Mouse (Mus musculus) liver, embryonic 11.5 days (tissue): Measurements from ENCODE around the gene R3hdm2. TPM values are rescaled to one million over a fixed set of nuclear protein-coding genes. Genes with fewer than 3 reads are reported as not detected.

Experiments used
- ATAC-seq: fragments of 200-750 bp; cut with Nextera tagmentation; replicated peaks from 2 replicates; pipeline ENCODE4 v1.8.0; 2017; ENCODE audit warnings: moderate number of reproducible peaks, mild to moderate bottlenecking, moderate TSS enrichment, moderate library complexity; ENCODE audit not compliant: low FRiP score
- DNase-seq: peaks from one replicate; pipeline ENCODE4 v3.0.0-alpha.2; 2017; ENCODE audit warnings: low spot score
- H3K27ac ChIP-seq: fragments of 300-500 bp; sonication (generic); 2 replicates; pipeline ENCODE4 v1.5.1; 2014; ENCODE audit warnings: mild to moderate bottlenecking, low read depth, low read length, control low read depth
- H3K27me3 ChIP-seq: fragments of 300-500 bp; sonication (generic); replicated peaks from 2 replicates; pipeline ENCODE4 v1.6.1; 2014; ENCODE audit warnings: low read length, mixed read lengths; ENCODE audit not compliant: control insufficient read depth, insufficient read depth
- H3K36me3 ChIP-seq: fragments of 300-500 bp; sonication (generic); 2 replicates; pipeline ENCODE4 v1.6.1; 2014; ENCODE audit warnings: mild to moderate bottlenecking, low read length, moderate library complexity, mixed read lengths; ENCODE audit not compliant: control insufficient read depth, insufficient read depth
- H3K4me1 ChIP-seq: fragments of 300-500 bp; sonication (generic); replicated peaks from 2 replicates; pipeline ENCODE4 v1.6.1; 2014; ENCODE audit warnings: low read length, mixed read lengths; ENCODE audit not compliant: control insufficient read depth, insufficient read depth
- H3K4me2 ChIP-seq: fragments of 300-500 bp; sonication (generic); 2 replicates; pipeline ENCODE4 v1.6.1; 2014; ENCODE audit warnings: mild to moderate bottlenecking, control low read depth, moderate library complexity
- H3K4me3 ChIP-seq: fragments of 300-500 bp; sonication (generic); 2 replicates; pipeline ENCODE4 v1.5.1; 2014; ENCODE audit warnings: low read depth, low read length, control low read depth
- H3K9ac ChIP-seq: fragments of 300-500 bp; sonication (generic); 2 replicates; pipeline ENCODE4 v1.6.1; 2014; ENCODE audit warnings: low read depth, low read length, control low read depth
- H3K9me3 ChIP-seq: fragments of 300-500 bp; sonication (generic); 2 replicates; pipeline ENCODE4 v1.6.1; 2016; ENCODE audit warnings: low read length, inconsistent platforms, mixed read lengths; ENCODE audit not compliant: control insufficient read depth
- WGBS: fragments of 180-500 bp; shearing (Covaris S2); extraction: QIAGEN DNeasy Blood & Tissue Kit; methylation state at CpG from one replicate; pipeline ENCODE4 v1.1.7; 2014; 5-methylcytosine and 5-hydroxymethylcytosine counted together
- polyA plus RNA-seq: library from polyadenylated mRNA; unstranded; fragments of >200 nt; fragmentation: Nextera tagmentation; extraction: Ambion mirVana; gene quantifications from 2 replicates; pipeline ENCODE4 v1.2.1, GENCODE M21; 2014

Gene R3hdm2
- polyA plus RNA-seq, 1 experiment from 2014 or later, result 33.8 TPM

GRCm38 (mm10) chr10:127422047-127422446 is 41.9 kb downstream of the R3hdm2 start:
- peak overlapping the region; percentile 22; the same call in 1 of the 2 replicates for H3K4me2 ChIP-seq
- H3K27me3 ChIP-seq, result no peaks in the 10 kb centered on the region
- H3K27ac ChIP-seq, result no peak overlapping the region
- WGBS, result 31% methylated on average over 6 of the region's 6 CpGs
- DNase-seq, result no peak
- H3K9ac ChIP-seq, result no peak overlapping the region
- ATAC-seq, result peak; percentile 37; the same call in 1 of the 2 replicates
- no peaks in the 10 kb centered on the region for H3K9me3 ChIP-seq
- H3K4me1 ChIP-seq, result peaks cover 29% of the 10 kb centered on the region
- H3K4me3 ChIP-seq, result no peak overlapping the region
- no peaks in the 10 kb centered on the region for H3K36me3 ChIP-seq

- Histone ChIP-seq H3K27ac (no peak overlapping the region), H3K36me3 (0 out of 2 replicates have a peak, but pooled peaks cover 2% of the 10 kb centered on the region), H3K4me3 (no peak overlapping the region), H3K9me3 (no peaks in the 10 kb centered on the region), H3K4me2 (no peak overlapping the region), H3K4me1 (peaks cover 27% of the 10 kb centered on the region), H3K27me3 (no peaks in the 10 kb centered on the region), H3K9ac (no peak overlapping the region)
- WGBS, result 79% methylated on average over 2 of the region's 2 CpGs
- DNase-seq (no peak), ATAC-seq (peak; percentile 56; the same call in 1 of the 2 replicates)
Measured at GRCm38 (mm10) chr10:127425794-127426193, 45.7 kb downstream of the R3hdm2 start.

- WGBS, result 27% methylated on average over 2 of the region's 2 CpGs
- no peak overlapping the region for H3K4me2 ChIP-seq
- H3K27me3 ChIP-seq, result no peaks in the 10 kb centered on the region
- ATAC-seq (no peak; the same call in 1 of the 2 replicates), DNase-seq (no peak)
- peaks cover 2% of the 10 kb centered on the region; the same call in 1 of the 2 replicates for H3K36me3 ChIP-seq
- H3K27ac ChIP-seq, result no peak overlapping the region
- no peak overlapping the region for H3K9ac ChIP-seq
- no peak overlapping the region for H3K4me3 ChIP-seq
- no peaks in the 10 kb centered on the region for H3K9me3 ChIP-seq
- peaks cover 18% of the 10 kb centered on the region for H3K4me1 ChIP-seq
Measured at GRCm38 (mm10) chr10:127426670-127427069, 46.5 kb downstream of the R3hdm2 start.

- no peak overlapping the region for H3K4me3 ChIP-seq
- no peak overlapping the region for H3K27ac ChIP-seq
- no peak overlapping the region for H3K9ac ChIP-seq
- DNase-seq (no peak), ATAC-seq (no peak)
- H3K4me1 ChIP-seq, result peaks cover 14% of the 10 kb centered on the region
- no peaks in the 10 kb centered on the region for H3K27me3 ChIP-seq
- peaks cover 2% of the 10 kb centered on the region; the same call in 1 of the 2 replicates for H3K36me3 ChIP-seq
- no peak overlapping the region for H3K4me2 ChIP-seq
- H3K9me3 ChIP-seq, result no peaks in the 10 kb centered on the region
- WGBS, result 43% methylated on average over 1 of the region's 1 CpGs
Measured at GRCm38 (mm10) chr10:127427107-127427506, 47.0 kb downstream of the R3hdm2 start.

- WGBS, result 82% methylated on average over 1 of the region's 1 CpGs
- Histone ChIP-seq H3K9me3 (no peaks in the 10 kb centered on the region), H3K4me2 (no peak overlapping the region), H3K27ac (no peak overlapping the region), H3K27me3 (no peaks in the 10 kb centered on the region), H3K36me3 (peaks cover 2% of the 10 kb centered on the region; the same call in 1 of the 2 replicates), H3K4me1 (peaks cover 9% of the 10 kb centered on the region), H3K9ac (no peak overlapping the region), H3K4me3 (no peak overlapping the region)
- no peak for ATAC-seq
- no peak for DNase-seq
Measured at GRCm38 (mm10) chr10:127427987-127428386, 47.9 kb downstream of the R3hdm2 start.

- Histone ChIP-seq H3K27ac (no peak overlapping the region), H3K36me3 (peaks cover 2% of the 10 kb centered on the region; the same call in 1 of the 2 replicates), H3K4me3 (no peak overlapping the region), H3K4me1 (peaks cover 9% of the 10 kb centered on the region), H3K9me3 (no peaks in the 10 kb centered on the region), H3K9ac (no peak overlapping the region), H3K4me2 (no peak overlapping the region), H3K27me3 (no peaks in the 10 kb centered on the region)
- ATAC-seq (no peak), DNase-seq (no peak)
- 55% methylated on average over 1 of the region's 1 CpGs for WGBS
Measured at GRCm38 (mm10) chr10:127429538-127429937, 49.4 kb downstream of the R3hdm2 start.

GRCm38 (mm10) chr10:127432466-127432865 is 52.3 kb downstream of the R3hdm2 start:
- H3K4me1 ChIP-seq, result 0 out of 2 replicates have a peak, but pooled peaks cover 2% of the 10 kb centered on the region
- H3K36me3 ChIP-seq, result peaks cover 2% of the 10 kb centered on the region; the same call in 1 of the 2 replicates
- no peaks in the 10 kb centered on the region for H3K27me3 ChIP-seq
- no peak overlapping the region for H3K4me3 ChIP-seq
- ATAC-seq, result no peak
- no peak overlapping the region for H3K9ac ChIP-seq
- H3K27ac ChIP-seq, result no peak overlapping the region
- H3K4me2 ChIP-seq, result no peak overlapping the region
- no peak for DNase-seq
- 92% methylated on average over 4 of the region's 4 CpGs for WGBS
- no peaks in the 10 kb centered on the region for H3K9me3 ChIP-seq

GRCm38 (mm10) chr10:127437354-127438113 is 57.4 kb downstream of the R3hdm2 start:
- ATAC-seq, result peak; percentile 80
- Histone ChIP-seq H3K4me3 (no peak overlapping the region), H3K27ac (no peak overlapping the region), H3K9ac (no peak overlapping the region), H3K27me3 (no peaks in the 10 kb centered on the region), H3K36me3 (no peaks in the 10 kb centered on the region), H3K9me3 (no peaks in the 10 kb centered on the region), H3K4me2 (no peak overlapping the region), H3K4me1 (peaks cover 19% of the 10 kb centered on the region)
- no peak for DNase-seq
- 65% methylated on average over 5 of the region's 5 CpGs for WGBS

GRCm38 (mm10) chr10:127453701-127454100 is 73.6 kb downstream of the R3hdm2 start:
- no peak for ATAC-seq
- Histone ChIP-seq H3K4me2 (no peak overlapping the region), H3K9me3 (no peaks in the 10 kb centered on the region), H3K4me3 (no peak overlapping the region), H3K9ac (no peak overlapping the region), H3K36me3 (peaks cover 31% of the 10 kb centered on the region), H3K4me1 (no peaks in the 10 kb centered on the region), H3K27ac (no peak overlapping the region), H3K27me3 (no peaks in the 10 kb centered on the region)
- WGBS, result 89% methylated on average over 1 of the region's 1 CpGs
- DNase-seq, result no peak
